Mouse (Mus musculus) liver, postnatal 0 days (tissue): ENCODE measurements around the gene Atraid. TPM values are rescaled to one million over a fixed set of nuclear protein-coding genes. Genes with fewer than 3 reads are reported as not detected.

Experiments used
- ATAC-seq: fragments of 200-750 bp; cut with Nextera tagmentation; 2 replicates; pipeline ENCODE4 v1.8.0; 2017; ENCODE audit warnings: mild to moderate bottlenecking, moderate library complexity
- DNase-seq: peaks from one replicate; pipeline ENCODE4 v3.0.0-alpha.2; 2016
- H3K27ac ChIP-seq: fragments of 300-500 bp; sonication (generic); 2 replicates; pipeline ENCODE4 v1.5.1; 2014; ENCODE audit warnings: antibody characterized with exemption, moderate library complexity, mild to moderate bottlenecking, low read depth
- H3K27me3 ChIP-seq: fragments of 300-500 bp; sonication (generic); 2 replicates; pipeline ENCODE4 v1.6.1; 2014; ENCODE audit warnings: low read length, control low read depth, mixed read lengths; ENCODE audit not compliant: insufficient read depth
- H3K36me3 ChIP-seq: fragments of 300-500 bp; sonication (generic); replicated peaks from 2 replicates; pipeline ENCODE4 v1.6.1; 2014; ENCODE audit warnings: mild to moderate bottlenecking, control low read depth, low read length, moderate library complexity, mixed read lengths; ENCODE audit not compliant: insufficient read depth
- H3K4me1 ChIP-seq: fragments of 300-500 bp; sonication (generic); 2 replicates; pipeline ENCODE4 v1.6.1; 2014; ENCODE audit warnings: antibody characterized with exemption, mild to moderate bottlenecking, control low read depth; ENCODE audit not compliant: insufficient read depth
- H3K4me2 ChIP-seq: fragments of 300-500 bp; sonication (generic); 2 replicates; pipeline ENCODE4 v1.6.1; 2014; ENCODE audit warnings: low read depth, mild to moderate bottlenecking, low read length, moderate library complexity, mixed read lengths
- H3K4me3 ChIP-seq: fragments of 300-500 bp; sonication (generic); 2 replicates; pipeline ENCODE4 v1.5.1; 2014; ENCODE audit warnings: low read depth, low read length
- H3K9ac ChIP-seq: fragments of 300-500 bp; sonication (generic); replicated peaks from 2 replicates; pipeline ENCODE4 v1.6.1; 2014; ENCODE audit warnings: mild to moderate bottlenecking, moderate library complexity
- H3K9me3 ChIP-seq: fragments of 300-500 bp; sonication (generic); 2 replicates; pipeline ENCODE4 v1.6.1; 2016; ENCODE audit warnings: mild to moderate bottlenecking, control low read depth, low read length, mixed read lengths
- CTCF ChIP-seq: sonication (generic); IDR thresholded peaks from 2 replicates; pipeline ENCODE4 v1.5.1; 2016; ENCODE audit warnings: antibody characterized with exemption, low read depth
- EP300 ChIP-seq: IDR thresholded peaks from 2 replicates; pipeline ENCODE4 v1.6.1; 2016; ENCODE audit warnings: antibody characterized with exemption, low read depth, mild to moderate bottlenecking
- WGBS: fragments of 180-500 bp; shearing (Covaris S2); extraction: QIAGEN DNeasy Blood & Tissue Kit; methylation state at CpG from one replicate; pipeline ENCODE4 v1.1.7; 2014; ENCODE audit not compliant: insufficient replicate concordance; 5-methylcytosine and 5-hydroxymethylcytosine counted together
- polyA plus RNA-seq: library from polyadenylated mRNA; unstranded; fragments of >200 nt; fragmentation: Nextera tagmentation; extraction: Ambion mirVana; gene quantifications from 2 replicates; pipeline ENCODE4 v1.2.1, GENCODE M21; 2015

The Atraid gene
- polyA plus RNA-seq, 1 experiment from 2014 or later = 162 TPM

GRCm38 (mm10) chr5:31080795-31081164 is 32.7 kb downstream of the Atraid start:
- Histone ChIP-seq H3K36me3 (peaks cover 10% of the 10 kb centered on the region), H3K9ac (no peak overlapping the region), H3K27me3 (0 out of 2 replicates have a peak, but pooled peaks cover 3% of the 10 kb centered on the region), H3K9me3 (no peaks in the 10 kb centered on the region), H3K4me3 (no peak overlapping the region), H3K4me2 (no peak overlapping the region), H3K27ac (no peak overlapping the region), H3K4me1 (peaks cover 3% of the 10 kb centered on the region; the same call in 1 of the 2 replicates)
- TF ChIP-seq CTCF (no peak), EP300 (no peak)
- WGBS = 60% methylated on average over 3 of the region's 3 CpGs
- ATAC-seq (no peak), DNase-seq (no peak)

GRCm38 (mm10) chr5:31081386-31081785 is 33.3 kb downstream of the Atraid start:
- 81% methylated on average over 3 of the region's 3 CpGs for WGBS
- ATAC-seq (peak; percentile 32; the same call in 1 of the 2 replicates), DNase-seq (peak; percentile 62)
- Histone ChIP-seq H3K36me3 (peaks cover 7% of the 10 kb centered on the region), H3K9ac (no peak overlapping the region), H3K4me2 (no peak overlapping the region), H3K4me3 (no peak overlapping the region), H3K27me3 (0 out of 2 replicates have a peak, but pooled peaks cover 3% of the 10 kb centered on the region), H3K9me3 (no peaks in the 10 kb centered on the region), H3K27ac (no peak overlapping the region), H3K4me1 (peaks cover 3% of the 10 kb centered on the region; the same call in 1 of the 2 replicates)
- TF ChIP-seq CTCF (peak; percentile 80), EP300 (no peak)

- ATAC-seq = peak; percentile 54
- Histone ChIP-seq H3K27me3 (0 out of 2 replicates have a peak, but pooled peaks cover 3% of the 10 kb centered on the region), H3K36me3 (peaks cover 6% of the 10 kb centered on the region; the same call in 1 of the 2 replicates), H3K9me3 (no peaks in the 10 kb centered on the region), H3K4me1 (peaks cover 3% of the 10 kb centered on the region; the same call in 1 of the 2 replicates), H3K9ac (no peak overlapping the region), H3K4me2 (peak overlapping the region; percentile 47), H3K27ac (no peak overlapping the region), H3K4me3 (no peak overlapping the region)
- peak; percentile 77 for DNase-seq
- TF ChIP-seq EP300 (no peak), CTCF (peak; percentile 79)
- WGBS = 15% methylated on average over 5 of the region's 5 CpGs
Measured at GRCm38 (mm10) chr5:31082355-31082754, 34.2 kb downstream of the Atraid start.

- no peak overlapping the region for H3K27ac ChIP-seq
- TF ChIP-seq CTCF (no peak), EP300 (no peak)
- H3K27me3 ChIP-seq = 0 out of 2 replicates have a peak, but pooled peaks cover 3% of the 10 kb centered on the region
- DNase-seq = no peak
- 0 out of 2 replicates have a peak, but pooled peaks cover 1% of the 10 kb centered on the region for H3K36me3 ChIP-seq
- ATAC-seq = no peak
- H3K4me3 ChIP-seq = no peak overlapping the region
- peak overlapping the region; percentile 47 for H3K4me2 ChIP-seq
- WGBS = 28% methylated on average over 12 of the region's 12 CpGs
- peaks cover 3% of the 10 kb centered on the region; the same call in 1 of the 2 replicates for H3K4me1 ChIP-seq
- no peak overlapping the region for H3K9ac ChIP-seq
- H3K9me3 ChIP-seq = no peaks in the 10 kb centered on the region
Measured at GRCm38 (mm10) chr5:31082935-31083625, 35.0 kb downstream of the Atraid start.

- Histone ChIP-seq H3K36me3 (no peaks in the 10 kb centered on the region), H3K9me3 (no peaks in the 10 kb centered on the region), H3K9ac (no peak overlapping the region), H3K27me3 (0 out of 2 replicates have a peak, but pooled peaks cover 3% of the 10 kb centered on the region), H3K4me1 (peaks cover 3% of the 10 kb centered on the region; the same call in 1 of the 2 replicates), H3K4me3 (no peak overlapping the region), H3K4me2 (no peak overlapping the region), H3K27ac (no peak overlapping the region)
- no peak for TF ChIP-seq CTCF
- no peak for TF ChIP-seq EP300
- ATAC-seq = peak; percentile 40; the same call in 1 of the 2 replicates
- no peak for DNase-seq
- WGBS = 39% methylated on average over 8 of the region's 8 CpGs
Measured at GRCm38 (mm10) chr5:31083949-31084348, 35.8 kb downstream of the Atraid start.

GRCm38 (mm10) chr5:31086606-31087005 is 38.5 kb downstream of the Atraid start:
- no peak overlapping the region for H3K4me2 ChIP-seq
- TF ChIP-seq CTCF (no peak), EP300 (no peak)
- H3K4me1 ChIP-seq = peaks cover 3% of the 10 kb centered on the region; the same call in 1 of the 2 replicates
- whole genome bisulfite sequencing = 32% methylated on average over 7 of the region's 7 CpGs
- no peak overlapping the region for H3K9ac ChIP-seq
- no peak for ATAC-seq
- no peak for DNase-seq
- no peak overlapping the region for H3K4me3 ChIP-seq
- H3K27me3 ChIP-seq = peaks cover 21% of the 10 kb centered on the region
- H3K27ac ChIP-seq = no peak overlapping the region
- H3K36me3 ChIP-seq = no peaks in the 10 kb centered on the region
- no peaks in the 10 kb centered on the region for H3K9me3 ChIP-seq
